ENCODE assay signal across 8 mouse cellular contexts in genomic region chr3:70543911-70544310, GRCm38 (mm10).
"Had no signal": no experiment of that assay in that cellular context is flagged by ENCODE, and none has a peak within 500 bp of the region (broad histone marks: within the 10 kb centered on the region; RNA-seq: fewer than 3 reads in every experiment).

No protein-coding gene starts in this region.

- H3K27me3 ChIP-seq: intestine, embryonic 15.5 days; limb, embryonic 13.5 days; midbrain, embryonic 13.5 days had no signal

- H3K4me2 ChIP-seq: intestine, embryonic 15.5 days; limb, embryonic 13.5 days; midbrain, embryonic 13.5 days had no signal

- H3K4me1 ChIP-seq: intestine, embryonic 15.5 days; limb, embryonic 13.5 days; midbrain, embryonic 13.5 days had no signal

- H3K9me3 ChIP-seq: intestine, embryonic 15.5 days; limb, embryonic 13.5 days; midbrain, embryonic 13.5 days had no signal

- H3K27ac ChIP-seq: intestine, embryonic 15.5 days; limb, embryonic 13.5 days; liver, embryonic 14.5 days; midbrain, embryonic 13.5 days had no signal

- DNase-seq: kidney, adult 18-20 months; kidney, postnatal 14 days; lung, adult 18-20 months; thymus, postnatal 25 days had no signal

- H3K36me3 ChIP-seq: intestine, embryonic 15.5 days; limb, embryonic 13.5 days; midbrain, embryonic 13.5 days had no signal

- H3K4me3 ChIP-seq: intestine, embryonic 15.5 days; limb, embryonic 13.5 days; midbrain, embryonic 13.5 days had no signal

- ATAC-seq: intestine, embryonic 15.5 days; midbrain, embryonic 13.5 days had no signal

- H3K9ac ChIP-seq: intestine, embryonic 15.5 days; limb, embryonic 13.5 days; liver, embryonic 14.5 days; midbrain, embryonic 13.5 days had no signal
